Mouse (Mus musculus) limb, embryonic 11.5 days (tissue): ENCODE results near the gene Orm3. TPM values are rescaled to one million over a fixed set of nuclear protein-coding genes. Genes with fewer than 3 reads are reported as not detected.

Experiments used
- ATAC-seq: fragments of 200-750 bp; cut with Nextera tagmentation; 2 replicates; pipeline ENCODE4 v1.8.0; 2017; ENCODE audit warnings: low read depth; ENCODE audit not compliant: insufficient number of reproducible peaks, low FRiP score, low TSS enrichment
- DNase-seq: peaks from one replicate; pipeline ENCODE4 v3.0.0-alpha.2; 2015; ENCODE audit warnings: low spot score
- H3K27ac ChIP-seq: fragments of 300-500 bp; sonication (generic); replicated peaks from 2 replicates; pipeline ENCODE4 v1.5.1; 2014; ENCODE audit warnings: low read depth, mild to moderate bottlenecking, low read length
- H3K27me3 ChIP-seq: fragments of 300-500 bp; sonication (generic); 2 replicates; pipeline ENCODE4 v1.6.1; 2014; ENCODE audit warnings: mild to moderate bottlenecking, low read length, mixed read lengths; ENCODE audit not compliant: control insufficient read depth, insufficient read depth
- H3K36me3 ChIP-seq: fragments of 300-500 bp; sonication (generic); 2 replicates; pipeline ENCODE4 v1.6.1; 2014; ENCODE audit warnings: mild to moderate bottlenecking, low read length, moderate library complexity, mixed read lengths; ENCODE audit not compliant: control insufficient read depth, insufficient read depth
- H3K4me1 ChIP-seq: fragments of 300-500 bp; sonication (generic); 2 replicates; pipeline ENCODE4 v1.6.1; 2014; ENCODE audit warnings: low read length, mixed read lengths; ENCODE audit not compliant: control insufficient read depth, insufficient read depth
- H3K4me2 ChIP-seq: fragments of 300-500 bp; sonication (generic); 2 replicates; pipeline ENCODE4 v1.6.1; 2014; ENCODE audit warnings: low read depth, mild to moderate bottlenecking, moderate library complexity; ENCODE audit not compliant: severe bottlenecking
- H3K4me3 ChIP-seq: fragments of 300-500 bp; sonication (generic); 2 replicates; pipeline ENCODE4 v1.5.1; 2014; ENCODE audit warnings: low read depth, low read length
- H3K9ac ChIP-seq: fragments of 300-500 bp; sonication (generic); 2 replicates; pipeline ENCODE4 v1.6.1; 2014; ENCODE audit warnings: mild to moderate bottlenecking, low read length
- H3K9me3 ChIP-seq: fragments of 300-500 bp; sonication (generic); 2 replicates; pipeline ENCODE4 v1.6.1; 2016; ENCODE audit warnings: low read length; ENCODE audit not compliant: control insufficient read depth
- whole genome bisulfite sequencing: fragments of 180-500 bp; shearing (Covaris S2); extraction: QIAGEN DNeasy Blood & Tissue Kit; methylation state at CpG from one replicate; pipeline ENCODE4 v1.1.7; 2014; 5-methylcytosine and 5-hydroxymethylcytosine counted together
- polyA plus RNA-seq: library from polyadenylated mRNA; unstranded; fragments of >200 nt; fragmentation: Nextera tagmentation; extraction: Ambion mirVana; gene quantifications from 2 replicates; pipeline ENCODE4 v1.2.1, GENCODE M21; 2014

Gene Orm3
- polyA plus RNA-seq, 1 experiment from 2014 or later = not detected

- Histone ChIP-seq H3K4me1 (peaks cover 6% of the 10 kb centered on the region), H3K27me3 (no peaks in the 10 kb centered on the region), H3K27ac (no peak overlapping the region), H3K36me3 (peaks cover 11% of the 10 kb centered on the region; the same call in 1 of the 2 replicates), H3K9ac (no peak overlapping the region), H3K4me3 (no peak overlapping the region), H3K4me2 (no peak overlapping the region), H3K9me3 (no peaks in the 10 kb centered on the region)
- 45% methylated on average over 8 of the region's 8 CpGs for WGBS
- ATAC-seq (no peak), DNase-seq (no peak)
Observed at GRCm38 (mm10) chr4:63389121-63389886, 33.3 kb downstream of the Orm3 start.

- Histone ChIP-seq H3K27me3 (no peaks in the 10 kb centered on the region), H3K27ac (no peak overlapping the region), H3K4me1 (peaks cover 6% of the 10 kb centered on the region), H3K9ac (no peak overlapping the region), H3K36me3 (peaks cover 12% of the 10 kb centered on the region; the same call in 1 of the 2 replicates), H3K9me3 (no peaks in the 10 kb centered on the region), H3K4me2 (no peak overlapping the region), H3K4me3 (no peak overlapping the region)
- ATAC-seq (no peak), DNase-seq (no peak)
- WGBS = 64% methylated on average over 11 of the region's 11 CpGs
Observed at GRCm38 (mm10) chr4:63389887-63390528, 34.0 kb downstream of the Orm3 start.

- Histone ChIP-seq H3K4me1 (peaks cover 6% of the 10 kb centered on the region), H3K9me3 (no peaks in the 10 kb centered on the region), H3K4me2 (no peak overlapping the region), H3K9ac (no peak overlapping the region), H3K4me3 (no peak overlapping the region), H3K27ac (no peak overlapping the region), H3K27me3 (no peaks in the 10 kb centered on the region), H3K36me3 (peaks cover 15% of the 10 kb centered on the region; the same call in 1 of the 2 replicates)
- ATAC-seq = no peak
- no peak for DNase-seq
- WGBS = 80% methylated on average over 6 of the region's 6 CpGs
Observed at GRCm38 (mm10) chr4:63391322-63391721, 35.4 kb downstream of the Orm3 start.

GRCm38 (mm10) chr4:63397981-63398537 is 42.1 kb downstream of the Orm3 start:
- no peak overlapping the region for H3K4me3 ChIP-seq
- H3K9me3 ChIP-seq = no peaks in the 10 kb centered on the region
- WGBS = 79% methylated on average over 10 of the region's 10 CpGs
- H3K4me1 ChIP-seq = peaks cover 22% of the 10 kb centered on the region
- H3K27me3 ChIP-seq = no peaks in the 10 kb centered on the region
- peaks cover 13% of the 10 kb centered on the region; the same call in 1 of the 2 replicates for H3K36me3 ChIP-seq
- DNase-seq = no peak
- H3K9ac ChIP-seq = no peak overlapping the region
- no peak overlapping the region for H3K27ac ChIP-seq
- ATAC-seq = no peak
- no peak overlapping the region for H3K4me2 ChIP-seq

- DNase-seq = no peak
- no peak overlapping the region for H3K4me2 ChIP-seq
- H3K4me3 ChIP-seq = no peak overlapping the region
- no peak overlapping the region for H3K9ac ChIP-seq
- H3K27ac ChIP-seq = no peak overlapping the region
- H3K27me3 ChIP-seq = no peaks in the 10 kb centered on the region
- peaks cover 9% of the 10 kb centered on the region; the same call in 1 of the 2 replicates for H3K36me3 ChIP-seq
- no peaks in the 10 kb centered on the region for H3K9me3 ChIP-seq
- ATAC-seq = no peak
- WGBS = 46% methylated on average over 11 of the region's 11 CpGs
- H3K4me1 ChIP-seq = peaks cover 29% of the 10 kb centered on the region
Observed at GRCm38 (mm10) chr4:63398854-63399609, 43.1 kb downstream of the Orm3 start.

GRCm38 (mm10) chr4:63399691-63400270 is 43.8 kb downstream of the Orm3 start:
- Histone ChIP-seq H3K4me2 (no peak overlapping the region), H3K9me3 (no peaks in the 10 kb centered on the region), H3K36me3 (peaks cover 6% of the 10 kb centered on the region; the same call in 1 of the 2 replicates), H3K27ac (no peak overlapping the region), H3K4me3 (no peak overlapping the region), H3K27me3 (no peaks in the 10 kb centered on the region), H3K9ac (no peak overlapping the region), H3K4me1 (peaks cover 37% of the 10 kb centered on the region)
- DNase-seq = no peak
- ATAC-seq = no peak
- 51% methylated on average over 8 of the region's 8 CpGs for WGBS

GRCm38 (mm10) chr4:63400541-63401306 is 44.8 kb downstream of the Orm3 start:
- H3K9me3 ChIP-seq = no peaks in the 10 kb centered on the region
- no peak overlapping the region for H3K27ac ChIP-seq
- 0 out of 2 replicates have a peak, but pooled peaks cover 3% of the 10 kb centered on the region for H3K36me3 ChIP-seq
- no peaks in the 10 kb centered on the region for H3K27me3 ChIP-seq
- H3K4me3 ChIP-seq = no peak overlapping the region
- H3K4me1 ChIP-seq = peaks cover 38% of the 10 kb centered on the region
- H3K9ac ChIP-seq = no peak overlapping the region
- DNase-seq (no peak), ATAC-seq (no peak)
- H3K4me2 ChIP-seq = no peak overlapping the region
- 92% methylated on average over 18 of the region's 18 CpGs for WGBS
